Comparison of ENCODE assay signal across 9 mouse cellular contexts in genomic region chr13:49352581-49353159, GRCm38 (mm10). TPM values are rescaled to one million over a fixed set of nuclear protein-coding genes. Genes with fewer than 3 reads are reported as not detected.
DNase-seq lines count a peak whose midpoint lies in the region; ATAC-seq and TF ChIP-seq lines count a peak whose summit lies in the region.
"Had no signal": no experiment of that assay in that cellular context is flagged by ENCODE, and none has a peak within 500 bp of the region (broad histone marks: within the 10 kb centered on the region; RNA-seq: fewer than 3 reads in every experiment).

No protein-coding gene starts in this region.

- no peaks in the 10 kb centered on the region for H3K27me3 ChIP-seq in cerebellum, adult 2 months (ENCODE audit: control insufficient read depth, insufficient read depth, low read length)
- H3K27me3 ChIP-seq in heart, embryonic 11.5 days (ENCODE audit: control insufficient read depth, insufficient read depth, low read length), result no peaks in the 10 kb centered on the region
- no peaks in the 10 kb centered on the region for H3K27me3 ChIP-seq in midbrain, embryonic 11.5 days (ENCODE audit: control insufficient read depth, insufficient read depth, low read length)
- H3K27me3 ChIP-seq: liver, embryonic 15.5 days had no signal

- no peak overlapping the region for H3K4me3 ChIP-seq in cerebellum, adult 2 months (replicated peaks; ENCODE audit: insufficient read depth, low read depth, low read length)
- no peak overlapping the region for H3K4me3 ChIP-seq in heart, embryonic 11.5 days (ENCODE audit: low read depth, low read length)
- H3K4me3 ChIP-seq in midbrain, embryonic 11.5 days (ENCODE audit: low read depth, low read length), result no peak overlapping the region
- H3K4me3 ChIP-seq: liver, embryonic 15.5 days had no signal

- peaks cover 29% of the 10 kb centered on the region for H3K4me1 ChIP-seq in cerebellum, adult 2 months (ENCODE audit: control insufficient read depth, insufficient read depth, low read length)
- H3K4me1 ChIP-seq in heart, embryonic 11.5 days (ENCODE audit: control insufficient read depth, insufficient read depth, low read length), result peaks cover 41% of the 10 kb centered on the region
- H3K4me1 ChIP-seq in midbrain, embryonic 11.5 days (ENCODE audit: control insufficient read depth, insufficient read depth, low read length), result peaks cover 5% of the 10 kb centered on the region; the same call in 1 of the 2 replicates

- H3K9ac ChIP-seq in heart, embryonic 11.5 days (ENCODE audit: low read depth, low read length), result no peak overlapping the region
- H3K9ac ChIP-seq in midbrain, embryonic 11.5 days (ENCODE audit: low read length), result no peak overlapping the region
- H3K9ac ChIP-seq: liver, embryonic 15.5 days had no signal

- H3K36me3 ChIP-seq in heart, embryonic 11.5 days (ENCODE audit: control insufficient read depth, insufficient read depth, low read length), result peaks cover 2% of the 10 kb centered on the region; the same call in 1 of the 2 replicates
- H3K36me3 ChIP-seq in midbrain, embryonic 11.5 days (ENCODE audit: control insufficient read depth, insufficient read depth, low read length), result no peaks in the 10 kb centered on the region; the same call in 1 of the 2 replicates
- H3K36me3 ChIP-seq: liver, embryonic 15.5 days had no signal

- no peak overlapping the region for H3K4me2 ChIP-seq in heart, embryonic 11.5 days
- no peak overlapping the region for H3K4me2 ChIP-seq in midbrain, embryonic 11.5 days
- H3K4me2 ChIP-seq: liver, embryonic 15.5 days had no signal

- no peak for DNase-seq in cerebellum, adult 2 months
- no peak for DNase-seq in cerebellum, adult 11-12 months
- DNase-seq in adipocyte (ENCODE audit: low spot score), result peak; percentile 36
- DNase-seq in midbrain, embryonic 11.5 days (ENCODE audit: low spot score, missing footprints), result no peak
- DNase-seq in kidney, adult 9 months, result no peak
- DNase-seq in ovary, adult 18-20 months (ENCODE audit: low spot score), result no peak
- no peak for DNase-seq in lung, postnatal 36 days

- 0 out of 2 replicates have a peak, but pooled peaks have one; percentile 23 for ATAC-seq in heart, embryonic 11.5 days (replicated peaks; ENCODE audit: insufficient number of reproducible peaks, low FRiP score, low TSS enrichment)
- ATAC-seq in midbrain, embryonic 11.5 days (ENCODE audit: low FRiP score), result peak; percentile 78

- H3K27ac ChIP-seq in cerebellum, adult 2 months (ENCODE audit: insufficient read depth, low read length), result peak overlapping the region; percentile 38
- no peak overlapping the region for H3K27ac ChIP-seq in heart, embryonic 11.5 days (ENCODE audit: low read depth, low read length)
- no peak overlapping the region for H3K27ac ChIP-seq in midbrain, embryonic 11.5 days (ENCODE audit: low read depth, low read length)
- H3K27ac ChIP-seq: liver, embryonic 15.5 days had no signal

- TF ChIP-seq POLR2A in cerebellum, adult 2 months (IDR thresholded peaks at IDR 0.05; ENCODE audit: borderline replicate concordance, insufficient read depth, low read length), result no peak

- WGBS in cerebellum, adult 2 months, result 25% methylated on average over 3 of the region's 3 CpGs
- WGBS in heart, embryonic 11.5 days (ENCODE audit: insufficient replicate concordance), result 70% methylated on average over 3 of the region's 3 CpGs
- WGBS in midbrain, embryonic 11.5 days, result 53% methylated on average over 3 of the region's 3 CpGs

- H3K9me3 ChIP-seq in heart, embryonic 11.5 days (replicated peaks; ENCODE audit: control insufficient read depth, low read length), result no peaks in the 10 kb centered on the region
- H3K9me3 ChIP-seq in midbrain, embryonic 11.5 days (ENCODE audit: control insufficient read depth, low read length), result no peaks in the 10 kb centered on the region; the same call in 1 of the 2 replicates
- H3K9me3 ChIP-seq: liver, embryonic 15.5 days had no signal

- TF ChIP-seq CTCF in cerebellum, adult 2 months (IDR thresholded peaks at IDR 0.05; ENCODE audit: borderline replicate concordance, insufficient read depth, low read depth, low read length), result no peak

RNA-seq across cellular contexts. Expression of gene Bicd2, which starts 11.3 kb away (rescaled TPM):
- 50.6 and 50.7 TPM in 2 replicates for polyA plus RNA-seq in cerebellum, adult 2 months (2012; rRNA removed)
- polyA plus RNA-seq in heart, embryonic 11.5 days (2014; fragmentation: Nextera tagmentation; extraction: Ambion mirVana), result 34.0 and 42.8 TPM in 2 replicates
- 24.8 and 25.3 TPM in 2 replicates for polyA plus RNA-seq in midbrain, embryonic 11.5 days (2014; fragmentation: Nextera tagmentation; extraction: Ambion mirVana)

RNA-seq across cellular contexts. Expression of gene Fgd3, which starts 32.6 kb away (rescaled TPM):
- 13.7 and 13.8 TPM in 2 replicates for polyA plus RNA-seq in cerebellum, adult 2 months (2012; rRNA removed)
- polyA plus RNA-seq in heart, embryonic 11.5 days (2014; fragmentation: Nextera tagmentation; extraction: Ambion mirVana), result 0.10 and 0.64 TPM in 2 replicates
- 0.74 and 0.77 TPM in 2 replicates for polyA plus RNA-seq in midbrain, embryonic 11.5 days (2014; fragmentation: Nextera tagmentation; extraction: Ambion mirVana)
